Mouse (Mus musculus) kidney, postnatal 0 days (tissue): ENCODE results near the gene Cbx4. TPM values are rescaled to one million over a fixed set of nuclear protein-coding genes. Genes with fewer than 3 reads are reported as not detected.

Experiments
- ATAC-seq: fragments of 200-750 bp; cut with Nextera tagmentation; replicated peaks from 2 replicates; pipeline ENCODE4 v1.8.0; 2017; ENCODE audit warnings: low read depth, moderate number of reproducible peaks, moderate TSS enrichment, moderate library complexity; ENCODE audit not compliant: low FRiP score
- DNase-seq: peaks from one replicate; pipeline ENCODE4 v3.0.0-alpha.2; 2016; ENCODE audit warnings: low spot score
- H3K27ac ChIP-seq: fragments of 300-500 bp; sonication (generic); 2 replicates; pipeline ENCODE4 v1.5.1; 2014; ENCODE audit warnings: mild to moderate bottlenecking
- H3K27me3 ChIP-seq: fragments of 300-500 bp; sonication (generic); 2 replicates; pipeline ENCODE4 v1.6.1; 2014; ENCODE audit warnings: low read length, mixed read lengths; ENCODE audit not compliant: insufficient read depth
- H3K36me3 ChIP-seq: fragments of 300-500 bp; sonication (generic); 2 replicates; pipeline ENCODE4 v1.6.1; 2014; ENCODE audit warnings: low read length, mixed read lengths; ENCODE audit not compliant: insufficient read depth
- H3K4me1 ChIP-seq: fragments of 300-500 bp; sonication (generic); replicated peaks from 2 replicates; pipeline ENCODE4 v1.6.1; 2014; ENCODE audit warnings: antibody characterized with exemption, low read length, mixed read lengths; ENCODE audit not compliant: insufficient read depth
- H3K4me2 ChIP-seq: fragments of 300-500 bp; sonication (generic); 2 replicates; pipeline ENCODE4 v1.6.1; 2014; ENCODE audit warnings: mild to moderate bottlenecking, low read length, moderate library complexity, mixed read lengths
- H3K4me3 ChIP-seq: fragments of 300-500 bp; sonication (generic); replicated peaks from 2 replicates; pipeline ENCODE4 v1.5.1; 2014; ENCODE audit warnings: low read depth, low read length
- H3K9ac ChIP-seq: fragments of 300-500 bp; sonication (generic); 2 replicates; pipeline ENCODE4 v1.6.1; 2014; ENCODE audit warnings: low read depth, low read length
- H3K9me3 ChIP-seq: fragments of 300-500 bp; sonication (generic); replicated peaks from 2 replicates; pipeline ENCODE4 v1.6.1; 2016; ENCODE audit warnings: low read length, inconsistent platforms, mixed read lengths
- CTCF ChIP-seq: IDR thresholded peaks from 2 replicates; pipeline ENCODE4 v1.5.1; 2016; ENCODE audit warnings: antibody characterized with exemption, low read depth, mild to moderate bottlenecking, moderate library complexity
- WGBS: fragments of 180-500 bp; shearing (Covaris S2); extraction: QIAGEN DNeasy Blood & Tissue Kit; methylation state at CpG from one replicate; pipeline ENCODE4 v1.1.7; 2014; 5-methylcytosine and 5-hydroxymethylcytosine counted together
- polyA plus RNA-seq: library from polyadenylated mRNA; unstranded; fragments of >200 nt; fragmentation: Nextera tagmentation; extraction: Ambion mirVana; gene quantifications from 2 replicates; pipeline ENCODE4 v1.2.1, GENCODE M21; 2015

Gene Cbx4
- polyA plus RNA-seq, 1 experiment from 2014 or later, result 9.7 TPM

DNA sequence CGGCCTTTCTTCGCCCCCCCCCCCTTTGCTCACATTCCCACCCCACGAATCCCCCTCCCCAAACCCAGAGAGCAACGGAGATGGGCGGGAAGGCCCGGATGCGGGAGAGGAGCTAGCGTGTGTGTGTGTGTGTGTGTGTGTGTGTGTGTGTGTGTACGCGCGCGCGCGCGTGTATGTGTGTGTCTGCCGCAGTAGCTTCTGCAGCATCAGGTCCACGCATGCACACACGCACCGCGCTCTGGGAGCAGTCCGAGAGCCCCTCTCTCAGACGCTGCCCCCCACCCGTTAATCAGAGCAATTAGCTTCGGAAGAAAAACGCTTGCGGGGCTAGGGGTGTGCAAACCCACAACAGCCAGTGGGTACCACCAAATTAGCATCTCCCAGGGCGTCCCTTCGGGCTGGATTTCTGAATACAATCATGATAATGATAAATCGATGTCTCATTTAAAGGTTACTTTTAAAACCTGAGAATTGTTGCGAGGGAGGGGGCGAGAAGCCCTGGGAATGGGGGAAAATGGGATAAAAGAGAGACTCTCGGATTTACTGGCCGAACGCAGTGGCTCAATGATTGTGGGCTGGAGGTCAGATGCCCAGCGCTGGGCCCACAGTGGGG is 32.2 kb downstream of the Cbx4 start:
- DNase-seq (no peak), ATAC-seq (no peak)
- peaks cover 75% of the 10 kb centered on the region for H3K27me3 ChIP-seq
- no peak for TF ChIP-seq CTCF
- peaks cover 33% of the 10 kb centered on the region for H3K4me1 ChIP-seq
- WGBS, result 2% methylated on average over 33 of the region's 35 CpGs
- no peak overlapping the region for H3K9ac ChIP-seq
- H3K4me2 ChIP-seq, result peak overlapping the region; percentile 57
- H3K36me3 ChIP-seq, result no peaks in the 10 kb centered on the region
- peak overlapping the region; percentile 16 for H3K4me3 ChIP-seq
- no peak overlapping the region for H3K27ac ChIP-seq
- no peaks in the 10 kb centered on the region for H3K9me3 ChIP-seq

DNA sequence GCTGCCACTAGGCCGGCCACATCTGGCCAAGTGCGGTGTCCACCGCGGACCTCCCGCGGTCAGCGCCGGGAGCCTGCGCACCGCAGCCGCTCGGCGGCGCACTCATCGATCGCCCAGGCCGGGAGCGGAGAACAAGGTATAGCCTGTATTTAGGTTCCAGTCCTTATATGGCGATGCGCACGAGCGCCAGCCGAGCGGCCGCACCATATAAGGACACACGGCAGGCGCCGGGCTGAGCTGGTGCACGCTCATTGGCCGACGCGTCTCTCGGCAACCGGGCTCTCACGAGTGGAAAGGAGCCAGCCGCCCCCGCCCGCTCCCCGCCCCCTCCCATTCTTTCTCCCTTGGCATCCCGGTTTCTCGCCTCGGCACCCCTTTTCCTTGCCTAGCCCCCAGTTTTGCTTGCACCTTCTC is 32.8 kb downstream of the Cbx4 start:
- H3K9me3 ChIP-seq, result no peaks in the 10 kb centered on the region
- H3K4me3 ChIP-seq, result peak overlapping the region; percentile 16
- ATAC-seq (peak; percentile 71), DNase-seq (peak; percentile 87)
- peak; percentile 51 for TF ChIP-seq CTCF
- H3K27me3 ChIP-seq, result peaks cover 76% of the 10 kb centered on the region
- peaks cover 27% of the 10 kb centered on the region for H3K4me1 ChIP-seq
- no peaks in the 10 kb centered on the region for H3K36me3 ChIP-seq
- H3K4me2 ChIP-seq, result peak overlapping the region; percentile 57
- no peak overlapping the region for H3K9ac ChIP-seq
- 0% methylated on average over 28 of the region's 42 CpGs for WGBS
- no peak overlapping the region for H3K27ac ChIP-seq

DNA sequence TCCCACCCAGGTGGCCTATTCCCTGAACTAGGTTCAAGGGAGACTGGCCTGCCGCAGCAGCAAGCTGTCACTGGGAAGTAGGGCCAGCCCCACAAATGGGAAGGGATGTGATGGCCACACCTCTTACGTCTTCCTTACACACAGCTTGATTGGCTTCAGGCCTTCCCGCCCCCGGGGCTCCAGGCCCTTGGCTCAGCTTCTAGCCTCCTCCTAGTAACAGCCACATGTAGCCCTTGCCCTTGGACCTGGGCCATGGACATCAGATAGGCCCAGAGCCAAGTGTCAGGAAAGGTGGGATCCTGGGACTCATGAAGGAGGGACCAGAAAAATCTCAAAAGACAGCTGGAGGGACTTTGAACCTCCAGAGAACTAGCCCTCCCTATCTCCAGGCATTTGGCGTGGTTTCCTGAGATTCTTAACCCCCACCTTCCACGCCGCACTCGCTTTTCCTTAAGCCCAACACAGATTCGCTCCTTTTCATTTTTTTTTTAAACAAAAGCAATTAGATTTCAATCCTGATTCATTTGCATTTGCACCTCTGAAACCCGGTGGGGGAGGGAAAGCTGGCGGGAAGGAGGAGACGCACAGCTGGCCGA is 33.3 kb downstream of the Cbx4 start:
- no peak for TF ChIP-seq CTCF
- H3K27ac ChIP-seq, result no peak overlapping the region
- H3K9ac ChIP-seq, result no peak overlapping the region
- no peaks in the 10 kb centered on the region for H3K9me3 ChIP-seq
- ATAC-seq (0 out of 2 replicates have a peak, but pooled peaks have one; percentile 15), DNase-seq (peak; percentile 74)
- no peaks in the 10 kb centered on the region for H3K36me3 ChIP-seq
- peaks cover 76% of the 10 kb centered on the region for H3K27me3 ChIP-seq
- peak overlapping the region; percentile 16 for H3K4me3 ChIP-seq
- 2% methylated on average over 13 of the region's 13 CpGs for WGBS
- peaks cover 22% of the 10 kb centered on the region for H3K4me1 ChIP-seq
- peak overlapping the region; percentile 57 for H3K4me2 ChIP-seq

DNA sequence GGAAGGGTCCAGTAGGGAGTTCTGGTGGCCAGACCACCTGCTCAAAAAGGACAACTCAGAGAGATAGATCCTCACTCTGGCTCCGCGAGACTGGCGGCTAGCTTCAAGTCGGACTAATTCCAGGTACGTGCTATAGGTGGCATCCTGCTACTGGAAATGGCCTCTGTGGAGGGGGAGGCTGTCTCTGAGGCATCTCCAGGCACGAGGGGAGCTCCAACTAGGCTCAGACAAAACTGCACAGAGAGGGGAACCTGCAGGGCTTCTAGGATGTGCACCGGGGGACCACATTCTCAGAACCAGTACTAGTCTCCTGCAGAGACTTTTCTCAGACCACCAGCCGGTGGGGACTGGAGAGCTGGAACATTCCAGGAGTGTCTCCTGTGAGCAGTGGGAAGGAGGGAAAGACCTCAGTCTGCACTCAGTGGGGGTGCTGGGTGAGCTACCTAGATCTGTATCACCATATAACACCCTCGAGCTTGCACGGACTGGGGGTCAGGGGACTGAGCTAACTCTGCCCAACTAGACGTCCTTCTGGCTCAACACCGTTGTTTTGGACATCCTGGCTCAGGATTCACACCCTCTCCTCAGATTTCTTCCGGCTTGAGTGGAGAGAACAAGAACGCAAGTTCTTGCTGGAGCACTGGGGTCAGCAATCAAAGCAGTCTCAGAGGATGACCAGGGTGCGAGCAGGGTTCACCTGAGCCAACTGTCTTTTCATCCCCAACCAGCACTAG is 33.9 kb downstream of the Cbx4 start:
- peak; percentile 72 for TF ChIP-seq CTCF
- DNase-seq (peak; percentile 74), ATAC-seq (no peak)
- H3K9ac ChIP-seq, result no peak overlapping the region
- no peaks in the 10 kb centered on the region for H3K36me3 ChIP-seq
- H3K4me1 ChIP-seq, result peaks cover 16% of the 10 kb centered on the region
- H3K27me3 ChIP-seq, result peaks cover 78% of the 10 kb centered on the region
- no peak overlapping the region for H3K4me2 ChIP-seq
- no peak overlapping the region for H3K27ac ChIP-seq
- no peak overlapping the region for H3K4me3 ChIP-seq
- WGBS, result 3% methylated on average over 15 of the region's 15 CpGs
- H3K9me3 ChIP-seq, result no peaks in the 10 kb centered on the region

DNA sequence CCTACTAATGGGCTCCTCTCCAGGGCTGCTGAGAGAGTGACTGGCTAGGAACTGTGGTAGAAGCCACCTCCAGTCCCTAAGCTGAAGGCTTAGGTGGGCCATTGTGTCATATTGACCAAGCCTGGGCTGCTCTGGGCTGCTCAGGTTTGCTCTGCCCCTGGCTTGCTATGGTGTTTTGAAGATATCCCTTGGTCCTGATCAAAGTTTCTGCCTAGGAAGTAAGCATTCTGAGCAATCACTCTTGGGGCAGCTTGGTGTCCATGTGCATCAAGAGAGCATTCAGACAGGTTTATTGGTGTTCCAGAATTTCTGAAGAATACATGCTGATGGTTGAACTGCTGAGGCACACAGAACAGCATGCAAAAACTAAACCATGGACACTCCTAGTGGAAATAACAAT is 34.6 kb downstream of the Cbx4 start:
- Histone ChIP-seq H3K9ac (no peak overlapping the region), H3K4me1 (peaks cover 20% of the 10 kb centered on the region), H3K27ac (no peak overlapping the region), H3K9me3 (no peaks in the 10 kb centered on the region), H3K36me3 (no peaks in the 10 kb centered on the region), H3K27me3 (peaks cover 85% of the 10 kb centered on the region), H3K4me2 (no peak overlapping the region), H3K4me3 (no peak overlapping the region)
- DNase-seq (no peak), ATAC-seq (no peak)
- no peak for TF ChIP-seq CTCF

- DNase-seq, result no peak
- TF ChIP-seq CTCF, result no peak
- H3K4me3 ChIP-seq, result no peak overlapping the region
- no peak overlapping the region for H3K27ac ChIP-seq
- no peaks in the 10 kb centered on the region for H3K9me3 ChIP-seq
- peaks cover 89% of the 10 kb centered on the region for H3K27me3 ChIP-seq
- no peak for ATAC-seq
- WGBS, result 7% methylated on average over 2 of the region's 2 CpGs
- H3K36me3 ChIP-seq, result no peaks in the 10 kb centered on the region
- no peak overlapping the region for H3K9ac ChIP-seq
- H3K4me1 ChIP-seq, result peaks cover 19% of the 10 kb centered on the region
- H3K4me2 ChIP-seq, result no peak overlapping the region
Measured at GRCm38 (mm10) chr11:119050361-119050760, 35.7 kb downstream of the Cbx4 start.
